Mouse (Mus musculus): Measurements from ENCODE around the gene Dgkq.

DNA sequence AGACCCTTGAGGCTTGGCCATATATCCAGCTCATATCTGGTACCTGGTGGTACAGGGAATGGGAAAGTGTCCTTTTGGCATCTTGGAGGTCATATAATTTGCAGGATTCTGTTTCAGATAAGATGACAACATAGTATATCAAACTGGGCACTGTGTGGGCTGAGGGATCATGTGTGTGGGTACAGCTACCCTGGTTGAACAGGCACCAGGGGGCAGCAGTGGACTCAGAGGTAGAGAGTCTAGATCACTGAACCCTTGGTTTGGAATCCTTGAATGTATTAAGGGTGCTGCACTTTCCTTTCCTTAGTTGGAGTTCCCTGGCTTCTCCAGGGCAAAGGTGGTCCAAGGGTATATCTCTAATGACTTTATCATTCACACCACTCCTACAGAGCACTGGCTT lies 1.3 kb upstream of the Dgkq start:
- TF ChIP-seq POLR2A (IDR thresholded peaks at IDR 0.05; ENCODE audit: borderline replicate concordance, extremely low read depth, insufficient read depth, insufficient read length, poor library complexity, severe bottlenecking): no peak
- peak; percentile 37; the same call in 1 of the 2 replicates for TF ChIP-seq CTCF (IDR thresholded peaks at IDR 0.05; ENCODE audit: borderline replicate concordance, extremely low read depth, insufficient read depth, insufficient read length)
